Mouse (Mus musculus): ENCODE measurements around the gene Slpi. TPM values are rescaled to one million over a fixed set of nuclear protein-coding genes. Genes with fewer than 3 reads are reported as not detected.

Slpi gene
- polyA plus RNA-seq (2012; ENCODE audit: insufficient read depth, insufficient read length, missing spikeins) = 2.6 TPM in 1 of 2 replicates, not detected in the other

DNA sequence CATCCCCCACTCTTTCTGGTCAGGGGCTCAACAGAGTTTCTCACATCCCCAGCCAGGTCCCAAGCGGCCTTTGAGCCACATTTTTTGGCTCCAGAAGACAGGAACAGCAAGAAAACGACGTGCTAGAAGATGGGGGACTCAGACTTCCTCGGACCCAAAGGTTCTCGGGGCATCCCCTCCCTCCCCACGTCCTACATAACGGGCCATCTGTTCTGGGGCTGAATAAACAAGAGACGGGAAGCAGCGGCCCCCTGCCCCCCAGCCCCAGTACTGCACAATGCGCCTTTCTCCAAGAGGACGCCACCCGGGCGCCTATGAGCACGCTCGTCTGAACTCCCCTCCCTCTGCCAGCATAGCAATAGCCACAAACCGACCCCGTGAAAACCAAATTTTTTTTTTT lies at the start of gene Slpi:
Gene Slpi, minus strand, starts transcription at position 76 of the 400 bp plus-strand sequence.
- Histone ChIP-seq H3K4me1 (ENCODE audit: control insufficient read depth, insufficient read depth, insufficient read length, low read length) (no peaks in the 10 kb centered on the region), H3K4me3 (ENCODE audit: insufficient read depth, low read depth, low read length) (peak within 1 kb of the TSS; percentile 50), H3K27ac (replicated peaks; ENCODE audit: low read depth, low read length) (no peak within 1 kb of the TSS)

DNA sequence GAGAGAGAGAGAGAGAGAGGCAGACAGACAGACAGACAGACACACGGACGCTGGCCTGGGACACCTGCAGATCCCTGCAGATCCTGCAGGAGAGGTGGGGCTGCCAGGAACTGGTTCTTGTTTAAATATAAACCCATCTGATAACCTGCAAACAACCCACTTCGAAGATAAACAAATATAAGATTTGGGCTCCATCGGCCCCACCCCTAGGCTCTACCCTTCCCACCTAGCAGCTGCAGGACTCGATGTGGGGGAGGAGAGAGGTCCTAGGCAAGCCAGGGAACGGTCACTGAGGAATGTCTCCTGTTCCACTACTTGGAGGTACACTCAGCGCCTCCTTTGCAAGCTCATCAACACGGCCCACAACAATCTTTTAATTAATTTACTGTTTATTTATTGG lies 49.4 kb upstream of the Slpi start:
- no peak overlapping the region for H3K4me3 ChIP-seq (ENCODE audit: insufficient read depth, low read depth, low read length)
- peaks cover 47% of the 10 kb centered on the region for H3K4me1 ChIP-seq (ENCODE audit: control insufficient read depth, insufficient read depth, insufficient read length, low read length)
- H3K27ac ChIP-seq (replicated peaks; ENCODE audit: low read depth, low read length) = peak overlapping the region; percentile 64; the same call in 1 of the 2 replicates

DNA sequence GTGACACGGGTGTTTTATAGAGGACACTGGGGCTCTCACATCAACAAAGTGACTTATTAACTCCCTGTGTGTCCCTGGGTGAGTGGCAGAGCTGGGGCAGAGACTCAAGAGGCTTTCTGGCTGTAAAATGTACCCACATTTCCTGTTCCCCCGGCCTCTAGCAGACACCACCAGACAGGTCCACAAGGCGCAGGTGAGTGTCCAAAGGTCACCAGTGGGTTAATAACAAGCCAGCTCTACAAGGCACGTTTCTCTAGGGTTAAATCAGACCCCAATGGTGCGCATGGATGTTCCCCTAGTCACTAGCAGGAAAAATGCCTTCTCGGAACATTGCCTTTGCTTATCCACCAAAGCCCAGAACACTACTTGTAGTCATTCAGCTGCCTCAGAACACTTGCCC lies 48.8 kb upstream of the Slpi start:
- H3K4me1 ChIP-seq (ENCODE audit: control insufficient read depth, insufficient read depth, insufficient read length, low read length) = peaks cover 47% of the 10 kb centered on the region
- peak overlapping the region; percentile 64; the same call in 1 of the 2 replicates for H3K27ac ChIP-seq (replicated peaks; ENCODE audit: low read depth, low read length)
- no peak overlapping the region for H3K4me3 ChIP-seq (ENCODE audit: insufficient read depth, low read depth, low read length)

DNA sequence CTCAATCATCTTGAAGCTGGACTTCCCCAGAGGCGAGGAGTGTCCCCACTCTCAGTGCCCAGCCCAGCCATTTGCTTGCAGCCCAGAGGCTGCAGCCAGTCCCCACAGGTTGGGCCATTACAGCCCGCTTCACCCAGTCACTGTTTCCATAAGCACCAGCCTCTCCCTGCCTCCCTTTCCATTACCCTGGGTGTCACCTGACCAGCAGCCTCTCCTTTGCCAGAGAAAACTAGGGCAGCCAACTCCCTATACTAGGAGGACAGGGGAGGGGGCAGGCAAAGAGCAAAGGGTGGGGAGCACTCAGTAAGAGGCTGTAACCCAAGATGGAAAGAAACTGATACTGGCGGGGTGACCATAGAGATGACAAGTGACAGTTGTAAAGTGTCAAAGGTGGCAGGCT lies 48.1 kb upstream of the Slpi start:
- H3K4me1 ChIP-seq (ENCODE audit: control insufficient read depth, insufficient read depth, insufficient read length, low read length) = peaks cover 49% of the 10 kb centered on the region
- no peak overlapping the region for H3K4me3 ChIP-seq (ENCODE audit: insufficient read depth, low read depth, low read length)
- peak overlapping the region; percentile 89 for H3K27ac ChIP-seq (replicated peaks; ENCODE audit: low read depth, low read length)

DNA sequence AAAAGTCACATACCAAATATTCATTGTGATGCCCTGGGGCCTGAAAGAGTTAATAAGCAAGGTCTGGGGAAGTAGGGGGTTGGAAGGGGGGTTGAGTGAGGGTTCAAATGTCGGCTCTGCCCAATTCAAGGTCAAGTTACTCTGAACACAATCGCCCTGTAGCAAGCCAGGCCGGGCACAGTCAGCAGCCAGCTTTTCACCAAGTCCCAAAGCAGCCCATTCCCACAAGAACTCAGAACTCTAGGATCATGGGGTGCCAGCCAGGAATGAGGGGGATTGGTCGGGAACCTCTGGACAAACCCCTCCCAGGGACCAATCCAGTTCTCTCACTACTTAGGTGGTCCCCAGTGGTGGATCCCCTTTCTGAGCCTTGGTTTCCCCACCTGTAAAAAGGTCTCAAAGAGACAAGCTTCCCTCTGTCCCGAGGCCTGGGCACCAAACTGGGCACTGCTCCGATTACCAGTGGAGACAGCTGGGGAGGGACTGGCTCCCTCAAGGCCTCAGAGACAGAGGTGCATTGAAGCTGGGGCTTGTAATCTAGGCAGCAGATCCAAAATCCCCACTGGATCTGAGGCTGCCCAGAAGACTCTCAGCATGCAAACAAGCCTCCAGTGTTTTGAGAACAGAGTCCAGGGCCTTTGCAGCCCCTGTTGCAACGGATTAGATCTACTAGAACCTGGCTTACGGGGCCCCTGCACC lies 47.5 kb upstream of the Slpi start:
- peaks cover 46% of the 10 kb centered on the region for H3K4me1 ChIP-seq (ENCODE audit: control insufficient read depth, insufficient read depth, insufficient read length, low read length)
- H3K4me3 ChIP-seq (ENCODE audit: insufficient read depth, low read depth, low read length) = no peak overlapping the region
- peak overlapping the region; percentile 89 for H3K27ac ChIP-seq (replicated peaks; ENCODE audit: low read depth, low read length)

DNA sequence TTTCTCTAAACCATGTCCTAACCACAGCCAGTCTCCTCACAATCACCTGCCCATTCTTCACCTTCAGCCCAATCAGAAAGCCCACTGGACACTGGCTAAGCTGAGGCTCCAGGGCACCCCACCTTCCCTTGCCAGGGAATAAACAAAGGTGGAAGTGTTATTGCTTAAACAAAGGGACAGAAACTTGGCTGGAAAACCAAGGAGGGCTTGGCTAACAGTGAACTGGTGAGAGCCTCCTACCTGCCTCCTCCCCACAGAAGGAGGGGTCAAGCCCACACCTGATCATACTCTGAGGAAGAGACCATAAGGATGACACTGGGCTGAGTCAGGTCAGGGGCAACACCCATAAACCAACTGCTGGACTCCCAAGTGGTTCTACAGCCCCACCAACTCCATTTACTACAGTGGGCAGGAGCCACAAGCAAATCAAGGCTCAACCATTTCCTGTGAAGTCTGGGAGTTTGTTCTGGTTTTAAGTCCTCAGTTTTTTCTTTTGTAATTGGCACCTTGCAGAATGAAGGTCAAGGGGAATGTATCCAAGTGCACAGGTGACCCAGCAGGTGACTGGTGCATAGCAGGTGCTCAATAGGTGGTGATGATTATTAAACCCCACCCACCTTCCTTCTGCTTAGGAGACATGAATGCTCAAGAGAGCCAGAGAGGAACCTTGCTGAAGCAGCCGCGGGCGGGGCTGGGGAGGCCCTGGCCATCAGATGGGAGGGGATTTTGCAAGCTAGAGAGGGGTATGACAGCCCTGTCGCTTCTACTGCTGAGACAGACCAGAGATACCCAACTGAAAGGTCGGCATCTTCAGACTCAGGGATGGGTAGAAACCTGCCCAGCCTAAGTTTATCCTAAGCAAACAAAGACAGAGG lies 46.6 kb upstream of the Slpi start:
- peak overlapping the region; percentile 89 for H3K27ac ChIP-seq (replicated peaks; ENCODE audit: low read depth, low read length)
- no peak overlapping the region for H3K4me3 ChIP-seq (ENCODE audit: insufficient read depth, low read depth, low read length)
- peaks cover 43% of the 10 kb centered on the region for H3K4me1 ChIP-seq (ENCODE audit: control insufficient read depth, insufficient read depth, insufficient read length, low read length)

DNA sequence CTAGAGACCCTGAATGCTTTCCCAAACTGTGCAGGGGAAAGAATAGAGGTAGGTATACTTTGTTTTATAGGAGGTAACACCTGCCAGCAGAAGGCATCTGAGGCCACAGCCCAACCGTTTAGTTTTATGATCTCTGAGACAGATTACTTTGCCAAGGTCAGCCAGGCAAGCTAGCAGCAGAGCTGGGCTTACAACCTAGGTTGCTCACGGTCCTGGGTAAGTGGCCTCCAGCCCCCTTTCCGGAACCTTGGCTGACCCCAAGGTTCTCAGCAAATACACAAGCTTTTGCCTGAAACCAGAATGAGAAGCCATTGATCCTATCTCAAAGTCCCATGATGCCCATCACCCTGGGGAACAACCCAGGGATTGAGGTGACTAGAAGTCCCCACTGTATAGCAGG lies 45.8 kb upstream of the Slpi start:
- Histone ChIP-seq H3K4me3 (ENCODE audit: insufficient read depth, low read depth, low read length) (no peak overlapping the region), H3K4me1 (ENCODE audit: control insufficient read depth, insufficient read depth, insufficient read length, low read length) (peaks cover 38% of the 10 kb centered on the region), H3K27ac (replicated peaks; ENCODE audit: low read depth, low read length) (peak overlapping the region; percentile 45)

DNA sequence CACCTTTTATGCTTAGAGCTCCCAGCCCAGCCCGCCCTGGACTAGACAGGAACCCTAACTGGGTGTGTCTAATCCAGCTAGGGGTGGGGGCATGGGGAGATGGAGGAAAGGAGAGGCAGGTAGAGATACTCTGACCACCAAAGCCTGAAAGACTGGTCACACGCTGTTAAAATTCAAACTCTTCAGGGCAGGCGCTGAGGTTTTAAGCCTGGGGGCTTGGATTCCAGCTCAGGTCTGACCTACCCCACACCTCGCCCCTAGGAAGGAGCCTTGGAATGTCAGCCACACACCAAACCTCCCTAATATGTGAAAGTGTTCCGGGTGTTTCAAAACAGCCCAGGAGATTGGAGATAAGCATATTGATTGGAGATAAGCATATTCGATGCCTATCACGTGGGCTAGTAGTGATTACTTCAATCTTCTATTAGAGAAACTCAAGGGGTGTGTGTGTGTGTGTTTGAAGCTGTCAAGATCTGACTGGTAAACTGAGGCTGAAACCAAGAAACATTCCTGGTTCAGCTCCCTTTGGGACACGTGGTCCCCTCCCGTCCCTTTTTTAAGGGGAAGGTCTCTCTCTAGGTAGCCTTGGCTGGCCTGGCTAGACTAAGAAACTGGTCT lies 44.5 kb upstream of the Slpi start:
- Histone ChIP-seq H3K4me3 (ENCODE audit: insufficient read depth, low read depth, low read length) (no peak overlapping the region), H3K4me1 (ENCODE audit: control insufficient read depth, insufficient read depth, insufficient read length, low read length) (peaks cover 28% of the 10 kb centered on the region), H3K27ac (replicated peaks; ENCODE audit: low read depth, low read length) (peak overlapping the region; percentile 84)

DNA sequence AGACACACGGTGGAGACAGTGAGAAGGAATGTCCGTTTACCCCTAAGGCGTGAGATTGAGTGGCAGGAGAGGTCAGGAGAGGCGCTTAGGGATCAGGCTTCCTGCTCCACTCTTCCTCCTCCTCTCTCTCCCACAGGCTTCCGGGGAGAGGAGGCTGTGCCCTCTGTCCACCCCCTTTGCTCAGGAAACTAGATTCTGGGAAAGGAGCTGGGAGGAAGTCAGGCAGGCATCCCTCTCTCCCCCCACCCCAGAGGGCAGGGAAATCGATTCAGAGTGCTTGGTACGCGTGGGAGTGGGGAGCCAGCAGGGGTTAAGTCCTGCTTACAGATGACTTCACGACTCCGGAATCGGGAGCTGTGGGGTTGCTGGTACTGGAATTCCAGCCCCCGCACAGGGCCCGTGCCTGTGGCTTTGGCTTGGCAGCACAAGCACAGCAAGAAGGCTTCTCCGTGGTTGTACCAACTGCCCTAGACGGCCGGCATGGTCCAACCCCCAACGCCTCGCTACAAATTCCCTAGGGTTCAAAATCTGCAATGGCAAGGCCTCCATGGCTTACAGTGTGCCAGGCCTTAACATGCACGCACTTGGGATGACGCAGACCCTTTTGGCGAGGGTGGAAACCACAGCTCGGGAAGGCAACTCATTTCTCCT lies 43.8 kb upstream of the Slpi start:
- Histone ChIP-seq H3K4me1 (ENCODE audit: control insufficient read depth, insufficient read depth, insufficient read length, low read length) (peaks cover 27% of the 10 kb centered on the region), H3K4me3 (ENCODE audit: insufficient read depth, low read depth, low read length) (no peak overlapping the region), H3K27ac (replicated peaks; ENCODE audit: low read depth, low read length) (peak overlapping the region; percentile 84)

DNA sequence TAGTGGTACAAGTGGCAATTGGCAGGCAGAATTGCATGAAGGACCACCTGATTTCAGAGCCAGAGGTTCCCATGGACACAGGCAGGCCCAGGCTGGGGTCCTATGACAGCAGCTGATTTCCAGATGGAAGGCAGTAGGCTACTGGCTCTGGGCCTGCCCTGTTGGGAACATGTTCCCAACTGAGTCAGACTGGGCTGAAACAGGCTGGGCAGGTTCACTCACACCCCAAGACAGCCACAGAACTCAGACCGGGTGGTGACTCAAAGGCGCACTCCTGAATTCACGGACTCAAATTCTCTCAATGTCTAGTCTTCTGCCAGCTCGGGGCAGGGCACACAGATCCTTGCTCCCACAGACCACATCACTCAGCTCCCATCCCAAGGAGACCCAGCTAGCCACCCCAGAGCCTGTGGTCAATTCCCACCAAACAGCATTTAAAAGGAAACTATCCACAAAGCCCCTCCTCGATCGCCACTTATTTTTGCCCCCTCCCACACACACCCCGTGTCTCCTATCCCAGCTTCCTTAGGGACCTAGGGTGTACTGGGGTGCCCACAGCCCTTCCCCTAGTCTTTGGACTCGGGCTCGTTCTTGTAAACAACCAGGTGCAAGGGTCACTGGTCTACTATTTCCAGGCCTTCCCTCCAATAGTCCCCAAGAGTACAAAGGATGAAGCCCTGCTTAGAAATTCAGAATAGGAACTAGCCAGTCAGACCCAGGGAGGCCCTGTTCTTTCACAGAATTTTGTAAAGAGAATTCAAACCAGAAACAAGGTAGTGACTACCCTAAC lies 43.0 kb upstream of the Slpi start:
- no peak overlapping the region for H3K4me3 ChIP-seq (ENCODE audit: insufficient read depth, low read depth, low read length)
- H3K4me1 ChIP-seq (ENCODE audit: control insufficient read depth, insufficient read depth, insufficient read length, low read length) = peaks cover 27% of the 10 kb centered on the region
- peak overlapping the region; percentile 76 for H3K27ac ChIP-seq (replicated peaks; ENCODE audit: low read depth, low read length)

DNA sequence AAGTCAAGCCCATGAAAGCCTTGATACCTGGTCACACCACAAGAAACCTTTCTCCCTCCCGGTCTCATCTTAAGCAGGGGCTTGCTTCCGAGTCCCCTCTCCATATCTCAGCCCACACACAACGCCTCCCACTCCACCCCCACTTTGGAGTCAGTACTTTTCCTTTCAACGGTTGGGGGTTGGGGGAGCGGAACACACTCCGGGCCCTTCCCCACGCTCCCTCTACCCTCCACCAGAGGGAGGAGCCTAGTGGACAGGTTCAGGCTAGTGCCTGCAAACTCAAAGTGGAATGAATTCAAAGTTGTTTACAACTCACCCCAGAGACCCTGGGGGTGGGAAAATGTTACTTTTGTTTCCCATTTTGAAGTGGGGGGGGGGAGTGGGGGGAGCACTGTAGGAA lies 41.8 kb upstream of the Slpi start:
- no peak overlapping the region for H3K4me3 ChIP-seq (ENCODE audit: insufficient read depth, low read depth, low read length)
- peaks cover 20% of the 10 kb centered on the region for H3K4me1 ChIP-seq (ENCODE audit: control insufficient read depth, insufficient read depth, insufficient read length, low read length)
- no peak overlapping the region for H3K27ac ChIP-seq (replicated peaks; ENCODE audit: low read depth, low read length)

DNA sequence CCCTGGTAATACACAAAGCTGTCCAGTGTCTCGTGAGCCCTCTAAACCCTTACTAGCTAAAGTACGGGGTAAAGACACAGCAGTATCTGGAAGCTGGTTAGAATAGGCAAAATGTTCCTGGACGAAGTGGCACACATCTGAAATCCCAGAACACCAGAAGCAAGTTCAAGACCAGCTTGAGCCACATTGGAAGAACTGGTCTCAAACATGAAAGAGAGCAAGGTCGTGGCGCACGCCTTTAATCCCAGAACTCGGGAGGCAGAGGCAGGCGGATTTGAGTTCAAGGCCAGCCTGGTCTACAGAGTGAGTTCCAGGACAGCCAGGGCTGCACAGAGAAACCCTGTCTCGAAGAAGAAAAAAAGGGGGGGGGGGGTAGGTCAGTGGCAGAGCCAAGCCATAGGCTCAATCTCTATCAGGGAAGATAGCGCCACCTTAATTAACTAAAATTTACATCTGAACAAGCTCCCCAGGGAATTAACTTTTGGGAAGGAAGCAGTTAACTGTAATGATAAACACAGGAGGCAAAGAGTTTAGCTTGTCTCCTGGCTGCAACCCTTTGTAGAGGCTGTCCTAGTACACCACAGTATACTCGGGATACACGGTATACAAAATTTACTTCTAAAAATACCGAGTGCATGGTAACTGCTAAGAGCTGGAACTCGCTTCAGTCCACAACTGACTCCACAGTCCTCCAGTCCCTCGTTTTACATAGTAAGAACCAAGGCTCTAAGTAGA lies 41.2 kb upstream of the Slpi start:
- H3K4me3 ChIP-seq (ENCODE audit: insufficient read depth, low read depth, low read length) = no peak overlapping the region
- H3K27ac ChIP-seq (replicated peaks; ENCODE audit: low read depth, low read length) = no peak overlapping the region
- peaks cover 13% of the 10 kb centered on the region for H3K4me1 ChIP-seq (ENCODE audit: control insufficient read depth, insufficient read depth, insufficient read length, low read length)

DNA sequence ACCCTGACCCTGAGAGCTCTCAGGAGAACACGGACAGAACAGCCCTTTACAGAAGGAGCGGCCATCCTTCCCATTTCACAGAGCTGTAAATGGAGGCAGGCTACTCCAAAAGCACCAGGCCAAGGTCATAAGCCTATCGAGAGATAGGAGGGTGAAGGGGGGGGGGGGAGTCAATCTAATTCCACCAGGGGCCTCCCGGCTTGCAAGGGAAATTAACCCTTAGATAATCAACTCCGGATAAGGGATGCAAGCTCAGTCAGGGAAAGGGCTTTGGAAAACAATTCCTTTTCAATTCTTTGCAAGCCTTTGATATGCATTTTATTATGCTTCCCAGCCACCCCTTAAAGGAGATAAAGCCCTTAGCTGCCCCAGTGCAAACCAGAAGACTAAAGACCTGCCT lies 39.6 kb upstream of the Slpi start:
- Histone ChIP-seq H3K27ac (replicated peaks; ENCODE audit: low read depth, low read length) (no peak overlapping the region), H3K4me1 (ENCODE audit: control insufficient read depth, insufficient read depth, insufficient read length, low read length) (peaks cover 8% of the 10 kb centered on the region), H3K4me3 (ENCODE audit: insufficient read depth, low read depth, low read length) (no peak overlapping the region)

DNA sequence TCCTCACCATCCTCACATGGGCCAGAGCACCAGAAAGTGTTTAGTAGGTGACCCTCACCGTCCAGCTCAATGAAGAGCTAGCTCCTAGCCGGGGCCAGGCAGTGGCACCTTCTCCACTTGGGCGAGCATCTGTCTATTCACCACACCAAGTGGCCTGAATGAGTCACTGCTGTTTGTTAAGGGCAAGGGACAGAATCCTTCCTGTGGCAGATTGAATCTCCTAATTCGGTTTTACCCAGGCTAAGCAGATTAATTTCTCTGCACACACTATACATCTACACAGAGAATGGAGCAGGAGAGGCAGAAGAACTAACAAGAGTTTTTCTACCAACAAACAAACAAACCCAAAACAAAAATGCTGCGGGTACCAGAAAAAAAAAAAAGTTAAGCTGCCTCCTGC lies 38.1 kb upstream of the Slpi start:
- Histone ChIP-seq H3K4me3 (ENCODE audit: insufficient read depth, low read depth, low read length) (no peak overlapping the region), H3K4me1 (ENCODE audit: control insufficient read depth, insufficient read depth, insufficient read length, low read length) (peaks cover 6% of the 10 kb centered on the region), H3K27ac (replicated peaks; ENCODE audit: low read depth, low read length) (no peak overlapping the region)
